Mouse (Mus musculus): ENCODE results near the gene Fam83c.

Gene Fam83c

GRCm38 (mm10) chr2:155794674-155795445, 39.8 kb downstream of the Fam83c start:
- no peak for DNase-seq (ENCODE audit: low read depth, low spot score)

DNA sequence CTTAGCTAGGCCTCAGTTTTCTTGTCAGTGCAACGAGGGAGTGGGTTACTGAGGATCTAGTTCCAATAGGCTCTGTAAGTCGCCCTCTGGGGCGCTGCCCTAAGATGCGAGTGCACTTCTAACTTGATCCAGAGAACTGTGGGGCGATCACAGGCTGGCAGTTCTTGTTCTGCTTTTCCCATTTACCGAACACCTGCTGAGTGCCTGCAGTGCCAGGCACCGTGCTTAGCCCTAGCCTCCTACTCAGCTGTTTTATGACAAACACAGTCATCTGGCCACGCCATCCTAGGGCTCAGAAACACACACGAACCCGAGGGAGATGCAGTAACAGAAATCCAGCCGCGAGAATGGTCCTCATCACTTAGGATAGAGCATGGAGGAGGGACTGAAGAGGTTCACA, 41.8 kb downstream of the Fam83c start:
- no peak for DNase-seq (ENCODE audit: low read depth, low spot score)

DNA sequence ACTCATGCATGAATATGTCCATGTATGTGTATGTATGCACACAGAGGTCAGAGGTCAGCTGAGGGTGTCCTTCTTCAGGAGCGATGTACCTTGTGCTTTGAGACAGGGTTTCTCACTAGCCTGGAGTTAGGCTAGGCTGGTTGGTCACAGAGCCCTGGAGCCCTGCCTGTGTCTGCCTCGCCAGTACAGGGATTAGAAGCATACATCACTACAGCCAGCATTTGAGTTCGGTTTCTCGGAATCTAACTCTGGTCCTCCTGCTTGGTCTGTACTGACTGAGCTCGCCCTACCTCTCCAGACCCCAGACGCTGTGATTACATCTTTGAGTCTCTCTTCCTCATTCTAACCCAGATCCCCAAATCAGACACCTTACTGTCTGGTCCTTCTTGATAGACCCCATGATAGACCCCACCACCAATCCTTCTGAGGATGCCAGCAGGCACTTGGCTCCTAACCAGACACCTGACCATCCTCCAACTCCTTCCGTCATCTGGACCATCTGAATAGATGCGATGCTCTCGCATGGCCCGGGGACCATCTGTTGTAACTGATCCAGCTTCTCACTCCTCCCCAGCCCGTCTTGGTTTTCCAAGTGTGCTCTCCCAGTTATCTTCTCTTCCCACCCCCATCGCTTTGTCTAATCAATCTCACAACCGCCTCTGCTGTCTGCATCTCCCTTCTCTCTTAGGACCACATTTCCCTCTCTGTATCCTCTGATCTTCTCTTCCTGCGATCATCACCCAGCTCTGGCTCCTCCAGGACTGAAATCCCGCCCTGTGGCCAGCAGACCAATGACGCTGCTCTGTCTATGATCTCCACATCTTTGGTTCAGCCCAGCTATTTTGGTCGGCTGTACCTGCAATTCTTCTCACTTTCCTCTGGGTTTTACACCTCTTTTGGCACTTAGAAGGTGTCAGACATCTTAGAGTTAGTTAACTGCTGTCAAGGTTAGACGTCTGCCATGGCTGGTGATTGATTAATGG, 46.4 kb downstream of the Fam83c start:
- DNase-seq (ENCODE audit: low read depth, low spot score): no peak

GRCm38 (mm10) chr2:155786905-155787304, 47.7 kb downstream of the Fam83c start:
- DNase-seq (ENCODE audit: low read depth, low spot score): no peak

GRCm38 (mm10) chr2:155784534-155784933, 50.1 kb downstream of the Fam83c start:
- no peak for DNase-seq (ENCODE audit: low read depth, low spot score)

DNA sequence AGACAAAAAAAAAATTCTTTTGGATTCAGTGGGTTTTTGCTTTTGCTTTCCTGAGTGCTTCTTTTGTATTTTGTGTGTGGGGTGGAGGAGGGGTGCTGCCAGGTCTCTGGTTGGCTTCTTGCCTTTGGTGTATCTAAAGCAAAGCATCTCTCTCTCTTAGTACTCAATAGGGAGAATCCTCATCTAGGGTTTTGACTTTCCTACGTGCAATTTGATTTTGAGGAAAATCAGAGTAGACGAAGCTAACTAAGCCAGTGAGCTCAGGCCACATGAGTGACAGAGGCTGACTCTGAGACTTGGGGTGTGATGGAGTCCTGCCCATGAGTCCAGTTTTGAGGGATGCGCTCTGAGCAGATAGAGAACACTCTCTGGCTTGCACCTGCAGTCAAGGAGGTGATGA, 55.1 kb downstream of the Fam83c start:
- no peak for DNase-seq (ENCODE audit: low read depth, low spot score)

- DNase-seq (ENCODE audit: low read depth, low spot score): no peak
Measured at GRCm38 (mm10) chr2:155779066-155779465, 55.6 kb downstream of the Fam83c start.

DNA sequence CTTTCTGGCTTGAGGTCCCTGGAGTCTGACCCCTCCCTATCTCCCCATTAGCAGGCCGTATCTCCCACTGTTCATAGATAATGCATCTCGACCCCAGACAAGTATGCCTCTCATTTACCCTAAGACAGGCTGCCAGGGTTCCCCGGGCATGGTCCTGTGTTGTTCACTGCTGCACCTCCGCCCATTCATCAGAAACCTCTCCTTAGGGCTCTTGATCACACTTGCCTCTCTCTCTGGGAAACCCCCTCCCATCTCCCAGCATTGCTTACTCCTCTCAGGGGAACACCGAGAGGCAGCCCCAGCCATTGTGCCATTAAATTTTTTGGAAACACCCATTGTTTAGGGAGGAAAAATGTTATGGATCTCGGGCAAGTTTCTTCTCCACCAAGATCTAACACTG, 56.6 kb downstream of the Fam83c start:
- no peak for DNase-seq (ENCODE audit: low read depth, low spot score)

DNA sequence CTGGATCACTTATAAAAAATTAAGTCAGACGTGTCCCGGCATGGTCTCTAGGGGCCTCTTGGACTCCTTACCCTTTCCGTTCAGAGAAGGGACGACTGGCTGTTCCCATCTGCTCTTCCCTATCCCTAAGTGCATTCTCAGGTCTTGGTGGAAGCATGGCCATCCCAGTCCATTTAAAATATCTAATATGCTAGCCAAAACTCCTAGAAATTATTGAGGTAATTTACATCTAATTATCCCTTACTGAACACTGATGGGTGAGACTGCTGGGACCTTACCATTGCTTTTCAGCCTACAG, 57.0 kb downstream of the Fam83c start:
- no peak for DNase-seq (ENCODE audit: low read depth, low spot score)
